Mouse (Mus musculus): ENCODE data around the gene Nlrx1.

DNA sequence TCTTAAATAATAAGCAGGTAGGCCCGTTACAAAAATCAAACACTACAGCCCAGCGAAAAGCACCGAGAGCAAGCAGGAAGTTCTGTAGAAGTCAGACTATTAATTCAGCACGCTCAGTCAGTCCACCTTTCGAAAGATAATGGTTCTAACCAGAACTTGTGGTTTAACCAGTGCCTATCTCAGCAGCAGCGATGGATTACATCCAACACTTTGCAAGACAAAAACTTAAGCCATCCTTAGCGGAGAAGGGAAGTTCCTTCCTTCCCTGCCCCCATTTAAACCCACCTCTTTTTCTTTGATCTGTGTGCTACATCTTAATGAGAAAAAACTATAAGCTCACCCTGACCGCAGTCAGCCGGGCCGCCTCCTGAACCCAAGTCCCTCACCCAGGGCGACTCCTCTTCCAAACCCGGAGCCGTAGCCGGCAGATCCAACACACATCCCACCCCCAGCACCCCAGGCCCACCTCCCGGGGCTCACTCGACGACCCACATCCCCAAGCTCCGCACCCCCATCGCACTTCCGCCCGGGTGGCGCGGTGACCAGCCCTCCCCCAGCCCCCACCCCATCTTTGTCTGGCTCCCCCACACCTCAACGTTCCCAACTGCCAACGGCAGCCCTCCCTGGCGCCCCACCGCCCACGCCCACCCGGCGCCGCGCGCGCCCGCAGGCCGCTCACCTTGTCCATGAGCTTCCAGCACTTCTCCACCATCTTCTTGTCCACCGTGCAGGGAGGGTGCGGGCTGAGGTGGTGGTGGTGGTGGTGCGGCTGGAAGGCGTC, 35.2 kb downstream of the Nlrx1 start:
- TF ChIP-seq POLR2A (IDR thresholded peaks at IDR 0.05; ENCODE audit: borderline replicate concordance, low read depth, low read length) (no peak), CTCF (IDR thresholded peaks at IDR 0.05; ENCODE audit: low read depth, low read length) (no peak)

Data from bone marrow macrophage, adult 2 months (primary cell).